Mouse (Mus musculus): ENCODE data around the gene Comp. TPM values are rescaled to one million over a fixed set of nuclear protein-coding genes. Genes with fewer than 3 reads are reported as not detected.

Comp gene
- polyA plus RNA-seq, 1 experiment from 2014 or later = 0.77 TPM

GRCm38 (mm10) chr8:70360769-70361168 is 12.6 kb upstream of the Comp start:
- no peak for ATAC-seq (replicated peaks; ENCODE audit: low FRiP score, low TSS enrichment, low read depth)

GRCm38 (mm10) chr8:70361484-70362032 is 11.8 kb upstream of the Comp start:
- ATAC-seq (replicated peaks; ENCODE audit: low FRiP score, low TSS enrichment, low read depth) = no peak
- Histone ChIP-seq H3K4me3 (ENCODE audit: low read depth, low read length) (no peak overlapping the region), H3K27me3 (replicated peaks; ENCODE audit: control insufficient read depth, insufficient read depth, low read length) (no peaks in the 10 kb centered on the region), H3K4me2 (ENCODE audit: low read length) (no peak overlapping the region), H3K36me3 (ENCODE audit: control insufficient read depth, insufficient read depth, low read length) (no peaks in the 10 kb centered on the region), H3K9me3 (ENCODE audit: control insufficient read depth, low read length) (no peaks in the 10 kb centered on the region), H3K27ac (ENCODE audit: low read depth) (no peak overlapping the region), H3K4me1 (replicated peaks; ENCODE audit: control insufficient read depth, insufficient read depth, low read length) (no peaks in the 10 kb centered on the region), H3K9ac (ENCODE audit: low read length) (no peak overlapping the region)
- DNase-seq (ENCODE audit: low spot score) = no peak
- WGBS = 74% methylated on average over 10 of the region's 10 CpGs

More at GRCm38 (mm10) chr8:70360769-70361168, 12.6 kb upstream of the Comp start:
- no peaks in the 10 kb centered on the region for H3K4me1 ChIP-seq (replicated peaks; ENCODE audit: control insufficient read depth, insufficient read depth, low read length)
- no peak overlapping the region for H3K9ac ChIP-seq (ENCODE audit: low read length)
- H3K27ac ChIP-seq (ENCODE audit: low read depth) = no peak overlapping the region
- no peak overlapping the region for H3K4me3 ChIP-seq (ENCODE audit: low read depth, low read length)
- no peak overlapping the region for H3K4me2 ChIP-seq (ENCODE audit: low read length)
- no peaks in the 10 kb centered on the region for H3K36me3 ChIP-seq (ENCODE audit: control insufficient read depth, insufficient read depth, low read length)
- no peaks in the 10 kb centered on the region for H3K9me3 ChIP-seq (ENCODE audit: control insufficient read depth, low read length)
- DNase-seq (ENCODE audit: low spot score) = no peak
- no peaks in the 10 kb centered on the region for H3K27me3 ChIP-seq (replicated peaks; ENCODE audit: control insufficient read depth, insufficient read depth, low read length)
- 53% methylated on average over 4 of the region's 4 CpGs for WGBS

GRCm38 (mm10) chr8:70364066-70364465 is 9.3 kb upstream of the Comp start:
- no peaks in the 10 kb centered on the region for H3K36me3 ChIP-seq (ENCODE audit: control insufficient read depth, insufficient read depth, low read length)
- no peak overlapping the region for H3K4me3 ChIP-seq (ENCODE audit: low read depth, low read length)
- no peak overlapping the region for H3K9ac ChIP-seq (ENCODE audit: low read length)
- ATAC-seq (replicated peaks; ENCODE audit: low FRiP score, low TSS enrichment, low read depth) = no peak
- H3K9me3 ChIP-seq (ENCODE audit: control insufficient read depth, low read length) = no peaks in the 10 kb centered on the region
- no peak overlapping the region for H3K4me2 ChIP-seq (ENCODE audit: low read length)
- WGBS = 43% methylated on average over 5 of the region's 5 CpGs
- no peaks in the 10 kb centered on the region for H3K27me3 ChIP-seq (replicated peaks; ENCODE audit: control insufficient read depth, insufficient read depth, low read length)
- H3K27ac ChIP-seq (ENCODE audit: low read depth) = no peak overlapping the region
- no peaks in the 10 kb centered on the region for H3K4me1 ChIP-seq (replicated peaks; ENCODE audit: control insufficient read depth, insufficient read depth, low read length)
- DNase-seq (ENCODE audit: low spot score) = no peak

- DNase-seq (ENCODE audit: low spot score) = no peak
- no peak overlapping the region for H3K27ac ChIP-seq (ENCODE audit: low read depth)
Observed at GRCm38 (mm10) chr8:70366588-70366987, 6.8 kb upstream of the Comp start.

GRCm38 (mm10) chr8:70370476-70370875 is 2.9 kb upstream of the Comp start:
- Histone ChIP-seq H3K27ac (ENCODE audit: low read depth) (no peak overlapping the region), H3K9me3 (ENCODE audit: control insufficient read depth, low read length) (no peaks in the 10 kb centered on the region), H3K27me3 (replicated peaks; ENCODE audit: control insufficient read depth, insufficient read depth, low read length) (peaks cover 38% of the 10 kb centered on the region), H3K36me3 (ENCODE audit: control insufficient read depth, insufficient read depth, low read length) (no peaks in the 10 kb centered on the region), H3K4me2 (ENCODE audit: low read length) (no peak overlapping the region), H3K4me1 (replicated peaks; ENCODE audit: control insufficient read depth, insufficient read depth, low read length) (peaks cover 8% of the 10 kb centered on the region; the same call in 1 of the 2 replicates), H3K9ac (ENCODE audit: low read length) (no peak overlapping the region), H3K4me3 (ENCODE audit: low read depth, low read length) (no peak overlapping the region)
- 72% methylated on average over 7 of the region's 7 CpGs for WGBS
- DNase-seq (ENCODE audit: low spot score) = no peak
- ATAC-seq (replicated peaks; ENCODE audit: low FRiP score, low TSS enrichment, low read depth) = no peak

More at GRCm38 (mm10) chr8:70366588-70366987, 6.8 kb upstream of the Comp start:
- Histone ChIP-seq H3K9me3 (ENCODE audit: control insufficient read depth, low read length) (no peaks in the 10 kb centered on the region), H3K9ac (ENCODE audit: low read length) (no peak overlapping the region), H3K4me1 (replicated peaks; ENCODE audit: control insufficient read depth, insufficient read depth, low read length) (no peaks in the 10 kb centered on the region), H3K4me2 (ENCODE audit: low read length) (no peak overlapping the region), H3K27me3 (replicated peaks; ENCODE audit: control insufficient read depth, insufficient read depth, low read length) (no peaks in the 10 kb centered on the region; the same call in 1 of the 2 replicates), H3K4me3 (ENCODE audit: low read depth, low read length) (no peak overlapping the region), H3K36me3 (ENCODE audit: control insufficient read depth, insufficient read depth, low read length) (no peaks in the 10 kb centered on the region)
- 56% methylated on average over 5 of the region's 5 CpGs for WGBS
- no peak for ATAC-seq (replicated peaks; ENCODE audit: low FRiP score, low TSS enrichment, low read depth)

- DNase-seq (ENCODE audit: low spot score) (no peak), ATAC-seq (replicated peaks; ENCODE audit: low FRiP score, low TSS enrichment, low read depth) (no peak)
- peaks cover 13% of the 10 kb centered on the region for H3K4me1 ChIP-seq (replicated peaks; ENCODE audit: control insufficient read depth, insufficient read depth, low read length)
- H3K36me3 ChIP-seq (ENCODE audit: control insufficient read depth, insufficient read depth, low read length) = no peaks in the 10 kb centered on the region
- no peak overlapping the region for H3K4me3 ChIP-seq (ENCODE audit: low read depth, low read length)
- no peak overlapping the region for H3K9ac ChIP-seq (ENCODE audit: low read length)
- WGBS = 37% methylated on average over 6 of the region's 6 CpGs
- H3K27me3 ChIP-seq (replicated peaks; ENCODE audit: control insufficient read depth, insufficient read depth, low read length) = peaks cover 53% of the 10 kb centered on the region
- no peak overlapping the region for H3K4me2 ChIP-seq (ENCODE audit: low read length)
- H3K27ac ChIP-seq (ENCODE audit: low read depth) = no peak overlapping the region
- H3K9me3 ChIP-seq (ENCODE audit: control insufficient read depth, low read length) = no peaks in the 10 kb centered on the region
Observed at GRCm38 (mm10) chr8:70371951-70372350, 1.4 kb upstream of the Comp start.

GRCm38 (mm10) chr8:70374318-70374927 is 1.1 kb downstream of the Comp start:
- peak; percentile 75 for ATAC-seq (replicated peaks; ENCODE audit: low FRiP score, low TSS enrichment, low read depth)
- H3K9ac ChIP-seq (ENCODE audit: low read length) = no peak overlapping the region
- DNase-seq (ENCODE audit: low spot score) = peak; percentile 76
- peaks cover 13% of the 10 kb centered on the region for H3K4me1 ChIP-seq (replicated peaks; ENCODE audit: control insufficient read depth, insufficient read depth, low read length)
- peak overlapping the region; percentile 58 for H3K4me2 ChIP-seq (ENCODE audit: low read length)
- H3K36me3 ChIP-seq (ENCODE audit: control insufficient read depth, insufficient read depth, low read length) = no peaks in the 10 kb centered on the region
- peaks cover 74% of the 10 kb centered on the region for H3K27me3 ChIP-seq (replicated peaks; ENCODE audit: control insufficient read depth, insufficient read depth, low read length)
- under 1% methylated on average over 51 of the region's 53 CpGs for WGBS
- no peaks in the 10 kb centered on the region for H3K9me3 ChIP-seq (ENCODE audit: control insufficient read depth, low read length)
- H3K4me3 ChIP-seq (ENCODE audit: low read depth, low read length) = peak overlapping the region; percentile 37
- H3K27ac ChIP-seq (ENCODE audit: low read depth) = no peak overlapping the region

- H3K4me3 ChIP-seq (ENCODE audit: low read depth, low read length) = peak overlapping the region; percentile 37
- peaks cover 13% of the 10 kb centered on the region for H3K4me1 ChIP-seq (replicated peaks; ENCODE audit: control insufficient read depth, insufficient read depth, low read length)
- peaks cover 74% of the 10 kb centered on the region for H3K27me3 ChIP-seq (replicated peaks; ENCODE audit: control insufficient read depth, insufficient read depth, low read length)
- no peaks in the 10 kb centered on the region for H3K9me3 ChIP-seq (ENCODE audit: control insufficient read depth, low read length)
- no peak overlapping the region for H3K27ac ChIP-seq (ENCODE audit: low read depth)
- no peak overlapping the region for H3K9ac ChIP-seq (ENCODE audit: low read length)
- 5% methylated on average over 35 of the region's 35 CpGs for WGBS
- DNase-seq (ENCODE audit: low spot score) = no peak
- H3K36me3 ChIP-seq (ENCODE audit: control insufficient read depth, insufficient read depth, low read length) = no peaks in the 10 kb centered on the region
- ATAC-seq (replicated peaks; ENCODE audit: low FRiP score, low TSS enrichment, low read depth) = no peak; the same call in 1 of the 2 replicates
- H3K4me2 ChIP-seq (ENCODE audit: low read length) = peak overlapping the region; percentile 58; the same call in 1 of the 2 replicates
Observed at GRCm38 (mm10) chr8:70375212-70375859, 2.0 kb downstream of the Comp start.
